Mouse (Mus musculus): ENCODE data around the gene Agbl2. TPM values are rescaled to one million over a fixed set of nuclear protein-coding genes. Genes with fewer than 3 reads are reported as not detected.

Gene Agbl2
- polyA plus RNA-seq (2012; rRNA removed) = 0.06 and 0.16 TPM in 2 replicates

GRCm38 (mm10) chr2:90782458-90782857, at the start of gene Agbl2:
Gene Agbl2, plus strand, starts transcription at chr2:90782727.

GRCm38 (mm10) chr2:90745053-90745678, 37.4 kb upstream of the Agbl2 start, which contains the start of gene Fnbp4:
Gene Fnbp4, plus strand, starts transcription at chr2:90745370.

GRCm38 (mm10) chr2:90846955-90847680, 64.6 kb downstream of the Agbl2 start, which contains the start of gene Mtch2:
Gene Mtch2, plus strand, starts transcription at chr2:90847155.

Other genes starting within 250 kb of the Agbl2 start
- 1.3 and 1.8 TPM in 2 replicates for gene Ptprj, start 202.1 kb upstream of the Agbl2 start, polyA plus RNA-seq (2012; rRNA removed)
- 0.39 and 1.4 TPM in 2 replicates for gene Nup160, start 105.5 kb upstream of the Agbl2 start, polyA plus RNA-seq (2012; rRNA removed)
- gene Fnbp4, start 37.4 kb upstream of the Agbl2 start, polyA plus RNA-seq (2012; rRNA removed) = 7.0 and 10.4 TPM in 2 replicates
- gene Mtch2, start 64.4 kb downstream of the Agbl2 start, polyA plus RNA-seq (2012; rRNA removed) = 10.6 and 13.3 TPM in 2 replicates
- gene C1qtnf4, start 103.1 kb downstream of the Agbl2 start, polyA plus RNA-seq (2012; rRNA removed) = 15.3 and 40.4 TPM in 2 replicates
- gene Kbtbd4, start 122.0 kb downstream of the Agbl2 start, polyA plus RNA-seq (2012; rRNA removed) = 5.2 and 5.5 TPM in 2 replicates
- gene Ndufs3, start 122.1 kb downstream of the Agbl2 start, polyA plus RNA-seq (2012; rRNA removed) = 61.9 and 81.8 TPM in 2 replicates
- gene Celf1, start 157.7 kb downstream of the Agbl2 start, polyA plus RNA-seq (2012; rRNA removed) = 10.4 and 11.2 TPM in 2 replicates

Data from stomach, adult 2 months (tissue).